Mouse (Mus musculus) intestine, embryonic 15.5 days (tissue): ENCODE results near the gene Arhgef2. TPM values are rescaled to one million over a fixed set of nuclear protein-coding genes. Genes with fewer than 3 reads are reported as not detected.
A peak's percentile ranks its signal among the peaks of the same experiment; 100 is the strongest.

ENCODE experiments used
- ATAC-seq: fragments of 200-750 bp; cut with Nextera tagmentation; 2 replicates; pipeline ENCODE4 v1.8.0; 2017; ENCODE audit warnings: moderate TSS enrichment, moderate library complexity
- H3K27ac ChIP-seq: fragments of 300-500 bp; sonication (generic); 2 replicates; pipeline ENCODE4 v1.5.1; 2015; ENCODE audit warnings: mild to moderate bottlenecking, inconsistent platforms
- H3K27me3 ChIP-seq: fragments of 300-500 bp; sonication (generic); replicated peaks from 2 replicates; pipeline ENCODE4 v1.6.1; 2015; ENCODE audit warnings: inconsistent platforms
- H3K36me3 ChIP-seq: fragments of 300-500 bp; sonication (generic); 2 replicates; pipeline ENCODE4 v1.6.1; 2015; ENCODE audit warnings: inconsistent platforms
- H3K4me1 ChIP-seq: fragments of 300-500 bp; sonication (generic); replicated peaks from 2 replicates; pipeline ENCODE4 v1.6.1; 2015; ENCODE audit warnings: inconsistent platforms
- H3K4me2 ChIP-seq: fragments of 300-500 bp; sonication (generic); replicated peaks from 2 replicates; pipeline ENCODE4 v1.6.1; 2015; ENCODE audit warnings: mild to moderate bottlenecking, inconsistent platforms
- H3K4me3 ChIP-seq: fragments of 300-500 bp; sonication (generic); replicated peaks from 2 replicates; pipeline ENCODE4 v1.5.1; 2015; ENCODE audit warnings: inconsistent platforms
- H3K9ac ChIP-seq: fragments of 300-500 bp; sonication (generic); 2 replicates; pipeline ENCODE4 v1.6.1; 2015; ENCODE audit warnings: inconsistent platforms
- H3K9me3 ChIP-seq: fragments of 300-500 bp; sonication (generic); 2 replicates; pipeline ENCODE4 v1.6.1; 2016; ENCODE audit warnings: inconsistent platforms
- WGBS: fragments of 180-500 bp; shearing (Covaris S2); methylation state at CpG from one replicate; pipeline ENCODE4 v1.1.7; 2015; 5-methylcytosine and 5-hydroxymethylcytosine counted together
- polyA plus RNA-seq: library from polyadenylated mRNA; unstranded; fragments of >200 nt; fragmentation: Nextera tagmentation; extraction: Ambion mirVana; gene quantifications from 2 replicates; pipeline ENCODE4 v1.2.1, GENCODE M21; 2015

Gene Arhgef2
- polyA plus RNA-seq, 1 experiment from 2014 or later: 60.4 TPM

- Histone ChIP-seq H3K4me2 (peak overlapping the region; percentile 79), H3K27ac (peak overlapping the region; percentile 95), H3K4me3 (no peak overlapping the region), H3K27me3 (no peaks in the 10 kb centered on the region), H3K9me3 (no peaks in the 10 kb centered on the region), H3K9ac (peak overlapping the region; percentile 15; the same call in 1 of the 2 replicates), H3K36me3 (peaks cover 9% of the 10 kb centered on the region), H3K4me1 (peaks cover 36% of the 10 kb centered on the region)
- 36% methylated on average over 2 of the region's 2 CpGs for WGBS
- ATAC-seq: no peak
Measured at GRCm38 (mm10) chr3:88624951-88625350, 19.2 kb downstream of the Arhgef2 start.

DNA sequence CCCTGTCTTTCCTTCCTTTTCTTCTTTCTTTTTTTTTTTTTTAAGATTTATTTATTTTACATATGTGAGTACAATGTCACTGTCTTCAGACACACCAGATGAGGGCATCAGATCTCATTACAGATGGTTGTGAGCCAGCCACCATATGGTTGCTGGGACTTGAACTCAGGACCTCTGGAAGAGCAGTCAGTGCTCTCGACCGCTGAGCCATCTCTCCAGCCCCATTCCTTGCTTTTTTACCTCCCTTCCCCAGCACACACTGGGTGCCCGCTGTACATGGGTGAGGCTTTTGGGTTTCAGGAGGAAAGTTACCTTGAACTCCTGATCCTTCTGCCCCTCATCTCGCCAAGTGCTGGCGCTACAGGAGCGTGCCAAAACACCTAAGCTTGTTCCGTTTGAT is 19.8 kb downstream of the Arhgef2 start:
- Histone ChIP-seq H3K27ac (no peak overlapping the region), H3K4me2 (peak overlapping the region; percentile 79; the same call in 1 of the 2 replicates), H3K4me3 (no peak overlapping the region), H3K4me1 (peaks cover 36% of the 10 kb centered on the region), H3K9me3 (no peaks in the 10 kb centered on the region), H3K9ac (no peak overlapping the region; the same call in 1 of the 2 replicates), H3K27me3 (no peaks in the 10 kb centered on the region), H3K36me3 (peaks cover 14% of the 10 kb centered on the region)
- no peak for ATAC-seq
- 87% methylated on average over 7 of the region's 7 CpGs for WGBS

DNA sequence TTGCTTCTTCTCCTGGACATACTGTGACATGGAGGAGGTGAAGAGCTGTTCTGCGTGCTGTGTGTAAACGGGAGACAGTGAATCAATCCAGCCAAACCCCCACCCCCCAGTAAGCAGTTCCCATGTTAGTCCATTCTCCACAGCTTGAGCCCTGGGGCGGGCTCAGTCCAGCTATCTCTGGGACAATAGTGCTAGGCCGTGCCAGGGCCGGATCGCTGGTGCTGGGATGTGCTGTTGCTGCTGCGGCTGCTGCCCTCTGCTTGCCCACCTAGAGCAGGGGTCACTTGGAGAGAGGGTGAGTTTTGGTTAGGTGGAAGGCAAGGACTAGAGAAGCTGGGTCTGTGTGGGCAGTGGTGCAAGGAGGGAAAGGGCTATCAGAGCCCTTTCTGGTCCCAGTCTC is 20.6 kb downstream of the Arhgef2 start:
- no peak for ATAC-seq
- H3K36me3 ChIP-seq: peaks cover 17% of the 10 kb centered on the region
- H3K9me3 ChIP-seq: no peaks in the 10 kb centered on the region
- H3K9ac ChIP-seq: no peak overlapping the region
- 60% methylated on average over 7 of the region's 7 CpGs for WGBS
- no peaks in the 10 kb centered on the region for H3K27me3 ChIP-seq
- H3K4me3 ChIP-seq: no peak overlapping the region
- peaks cover 36% of the 10 kb centered on the region for H3K4me1 ChIP-seq
- H3K4me2 ChIP-seq: no peak overlapping the region
- H3K27ac ChIP-seq: no peak overlapping the region

DNA sequence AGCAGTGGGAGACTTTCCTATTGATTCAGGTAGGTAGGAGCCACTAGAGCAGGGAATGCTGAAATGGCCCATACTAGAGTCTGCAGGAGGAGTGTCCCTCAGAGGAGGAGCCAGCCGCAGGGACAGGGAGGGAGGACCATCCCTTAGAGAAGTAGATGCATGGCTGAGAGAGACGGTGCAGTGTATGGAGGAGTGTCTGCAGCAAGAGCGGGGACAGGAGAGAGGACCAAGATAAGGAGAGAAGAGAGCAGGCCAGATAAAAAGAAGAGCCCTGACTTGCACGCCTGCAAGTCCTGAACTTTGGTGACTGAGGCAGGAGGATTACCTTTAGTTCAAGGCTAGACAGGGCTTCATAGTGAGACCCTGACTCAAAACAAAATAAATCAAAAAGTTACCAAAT is 21.3 kb downstream of the Arhgef2 start:
- Histone ChIP-seq H3K9ac (no peak overlapping the region), H3K4me2 (no peak overlapping the region), H3K9me3 (no peaks in the 10 kb centered on the region), H3K4me1 (peaks cover 36% of the 10 kb centered on the region), H3K36me3 (peaks cover 25% of the 10 kb centered on the region), H3K4me3 (no peak overlapping the region), H3K27ac (no peak overlapping the region), H3K27me3 (no peaks in the 10 kb centered on the region)
- 55% methylated on average over 4 of the region's 4 CpGs for WGBS
- no peak for ATAC-seq

DNA sequence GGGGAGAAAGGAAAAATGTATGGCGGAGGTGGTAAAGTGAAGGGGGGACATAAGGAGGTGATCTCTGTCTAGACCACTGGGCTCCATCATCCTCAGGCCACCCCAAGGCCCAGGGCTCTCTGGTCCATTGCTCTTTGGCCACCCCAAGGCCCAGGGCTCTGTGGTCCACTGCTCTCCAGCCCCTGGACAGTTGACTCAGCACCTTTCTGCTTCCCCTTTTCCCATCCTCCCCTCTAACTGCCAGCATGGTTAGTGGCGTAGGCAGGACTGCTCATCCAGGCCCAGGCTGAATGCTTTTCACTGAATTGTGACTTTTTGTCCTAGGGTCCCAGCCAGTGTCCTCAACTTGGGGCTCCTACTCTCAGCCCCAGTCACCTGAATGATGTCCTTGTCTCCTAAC is 21.8 kb downstream of the Arhgef2 start:
- Histone ChIP-seq H3K9ac (no peak overlapping the region), H3K27ac (no peak overlapping the region), H3K4me3 (no peak overlapping the region), H3K4me1 (peaks cover 33% of the 10 kb centered on the region), H3K27me3 (no peaks in the 10 kb centered on the region), H3K4me2 (no peak overlapping the region), H3K36me3 (peaks cover 29% of the 10 kb centered on the region), H3K9me3 (no peaks in the 10 kb centered on the region)
- ATAC-seq: no peak
- WGBS: 87% methylated on average over 2 of the region's 2 CpGs

DNA sequence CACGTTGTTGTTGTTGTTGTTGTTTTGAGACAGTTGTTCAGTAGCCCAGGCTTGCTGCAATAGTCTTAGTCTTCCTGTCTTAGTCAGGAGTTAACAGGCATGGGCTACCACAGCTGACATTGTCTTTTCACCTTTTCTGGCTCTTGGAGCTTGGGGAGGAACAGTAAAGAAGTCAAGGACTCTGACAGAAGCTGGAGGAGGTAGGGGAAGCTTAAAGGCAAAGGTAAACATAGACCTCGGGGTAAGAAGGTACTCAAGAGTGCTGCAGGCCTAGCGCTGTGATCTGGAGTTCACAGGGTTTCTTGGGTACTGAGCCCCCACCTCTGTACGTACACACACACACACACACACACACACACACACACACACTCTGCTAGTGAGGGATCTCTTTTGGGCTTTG is 23.0 kb downstream of the Arhgef2 start:
- H3K9me3 ChIP-seq: no peaks in the 10 kb centered on the region
- H3K4me1 ChIP-seq: peaks cover 26% of the 10 kb centered on the region
- no peak overlapping the region for H3K9ac ChIP-seq
- ATAC-seq: no peak
- no peaks in the 10 kb centered on the region for H3K27me3 ChIP-seq
- peaks cover 38% of the 10 kb centered on the region for H3K36me3 ChIP-seq
- WGBS: 54% methylated on average over 4 of the region's 4 CpGs
- H3K4me3 ChIP-seq: no peak overlapping the region
- H3K4me2 ChIP-seq: no peak overlapping the region
- 0 out of 2 replicates have a peak overlapping the region, but pooled peaks have one; percentile 13 for H3K27ac ChIP-seq

DNA sequence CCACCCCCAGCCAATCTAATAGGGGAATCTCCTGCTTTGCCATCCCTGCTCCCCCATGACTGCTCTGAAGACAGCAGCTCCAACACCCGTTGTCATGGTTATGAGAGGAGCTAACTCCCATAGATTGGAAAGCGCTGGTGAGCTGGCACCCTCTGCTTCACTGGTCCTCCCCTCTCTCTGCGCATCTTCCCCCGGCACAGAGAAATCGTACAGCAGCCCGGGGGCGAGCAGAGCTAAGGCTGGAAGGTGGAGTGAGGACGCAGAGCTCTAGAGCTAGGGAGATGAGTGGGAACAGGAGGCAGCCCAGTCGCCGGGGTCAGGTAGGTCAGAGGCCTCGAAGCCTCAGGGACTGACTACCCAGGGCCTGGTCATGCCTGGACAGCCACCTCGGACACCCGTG is 23.5 kb downstream of the Arhgef2 start:
- H3K4me2 ChIP-seq: no peak overlapping the region
- H3K9ac ChIP-seq: no peak overlapping the region
- 0 out of 2 replicates have a peak overlapping the region, but pooled peaks have one; percentile 13 for H3K27ac ChIP-seq
- no peaks in the 10 kb centered on the region for H3K27me3 ChIP-seq
- no peak for ATAC-seq
- WGBS: 74% methylated on average over 13 of the region's 13 CpGs
- H3K4me3 ChIP-seq: no peak overlapping the region
- H3K36me3 ChIP-seq: peaks cover 43% of the 10 kb centered on the region
- no peaks in the 10 kb centered on the region for H3K9me3 ChIP-seq
- peaks cover 22% of the 10 kb centered on the region for H3K4me1 ChIP-seq

GRCm38 (mm10) chr3:88630018-88630417 is 24.3 kb downstream of the Arhgef2 start:
- ATAC-seq: no peak
- Histone ChIP-seq H3K9me3 (no peaks in the 10 kb centered on the region), H3K4me3 (no peak overlapping the region), H3K27me3 (no peaks in the 10 kb centered on the region), H3K27ac (0 out of 2 replicates have a peak overlapping the region, but pooled peaks have one; percentile 22), H3K4me1 (peaks cover 14% of the 10 kb centered on the region), H3K36me3 (peaks cover 51% of the 10 kb centered on the region), H3K9ac (no peak overlapping the region), H3K4me2 (no peak overlapping the region)
- WGBS: 80% methylated on average over 9 of the region's 9 CpGs

DNA sequence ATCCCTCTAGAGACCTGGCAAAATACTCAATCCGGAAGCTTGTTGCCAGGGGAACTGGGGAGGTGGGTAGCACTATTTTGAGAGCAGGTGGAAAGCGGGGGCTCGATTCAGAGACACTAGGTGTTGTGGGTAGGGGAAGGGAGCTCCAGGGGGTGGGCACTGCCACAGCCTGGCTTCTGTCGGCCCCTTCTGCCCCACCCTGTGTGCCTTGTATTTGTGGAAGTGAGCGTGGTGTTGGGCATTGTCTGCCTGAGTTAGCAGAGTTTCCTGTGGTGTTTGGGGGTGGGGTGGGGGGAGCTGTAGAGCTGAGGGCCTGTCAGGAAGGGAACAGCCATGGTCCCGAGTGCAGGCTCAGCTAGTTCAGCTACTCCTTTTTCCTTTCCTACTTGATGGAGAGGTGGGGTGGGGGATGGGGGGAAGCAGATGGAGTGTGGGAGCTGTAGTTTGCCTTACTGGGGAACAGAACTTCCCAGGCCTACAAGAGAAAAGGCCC is 25.1 kb downstream of the Arhgef2 start:
- Histone ChIP-seq H3K9me3 (no peaks in the 10 kb centered on the region), H3K4me1 (peaks cover 7% of the 10 kb centered on the region; the same call in 1 of the 2 replicates), H3K9ac (no peak overlapping the region), H3K27me3 (no peaks in the 10 kb centered on the region), H3K36me3 (peaks cover 59% of the 10 kb centered on the region), H3K4me3 (no peak overlapping the region), H3K27ac (no peak overlapping the region), H3K4me2 (no peak overlapping the region)
- 70% methylated on average over 6 of the region's 6 CpGs for WGBS
- 0 out of 2 replicates have a peak, but pooled peaks have one; percentile 23 for ATAC-seq

DNA sequence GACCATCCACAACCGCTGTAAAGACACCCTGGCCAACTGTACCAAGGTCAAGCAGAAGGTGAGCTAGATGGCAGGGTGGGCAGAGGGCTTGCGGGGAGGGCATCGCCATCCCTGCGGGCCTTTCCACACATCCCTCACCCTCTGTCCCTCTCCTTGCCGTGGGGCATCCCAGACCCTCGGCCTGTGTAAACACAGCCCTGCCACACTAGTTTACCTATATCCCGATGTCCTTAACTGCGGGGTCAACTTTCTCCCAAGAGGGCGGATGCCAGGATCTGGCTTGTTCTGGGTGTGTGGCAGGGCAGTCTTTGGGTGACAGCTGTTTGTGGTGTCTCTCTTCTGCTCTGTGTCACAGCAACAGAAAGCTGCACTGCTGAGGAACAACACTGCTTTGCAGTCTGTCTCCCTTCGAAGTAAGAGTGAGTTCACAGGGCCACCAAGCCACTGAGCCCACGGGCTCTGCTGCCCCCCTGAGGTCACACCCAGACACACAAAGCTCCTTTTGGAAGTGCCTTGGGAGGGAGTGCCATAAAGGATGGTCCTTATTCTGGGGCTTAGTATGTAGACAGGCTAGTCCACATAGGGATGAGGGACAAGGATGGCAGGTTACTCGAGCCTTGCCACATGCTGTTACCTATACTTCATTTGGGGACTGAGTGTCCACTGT is 26.3 kb downstream of the Arhgef2 start:
- no peak overlapping the region for H3K9ac ChIP-seq
- no peak overlapping the region for H3K4me3 ChIP-seq
- no peaks in the 10 kb centered on the region for H3K27me3 ChIP-seq
- no peak for ATAC-seq
- H3K9me3 ChIP-seq: 0 out of 2 replicates have a peak, but pooled peaks cover 2% of the 10 kb centered on the region
- no peak overlapping the region for H3K27ac ChIP-seq
- WGBS: 60% methylated on average over 12 of the region's 12 CpGs
- H3K4me2 ChIP-seq: no peak overlapping the region
- peaks cover 71% of the 10 kb centered on the region for H3K36me3 ChIP-seq
- no peaks in the 10 kb centered on the region for H3K4me1 ChIP-seq

DNA sequence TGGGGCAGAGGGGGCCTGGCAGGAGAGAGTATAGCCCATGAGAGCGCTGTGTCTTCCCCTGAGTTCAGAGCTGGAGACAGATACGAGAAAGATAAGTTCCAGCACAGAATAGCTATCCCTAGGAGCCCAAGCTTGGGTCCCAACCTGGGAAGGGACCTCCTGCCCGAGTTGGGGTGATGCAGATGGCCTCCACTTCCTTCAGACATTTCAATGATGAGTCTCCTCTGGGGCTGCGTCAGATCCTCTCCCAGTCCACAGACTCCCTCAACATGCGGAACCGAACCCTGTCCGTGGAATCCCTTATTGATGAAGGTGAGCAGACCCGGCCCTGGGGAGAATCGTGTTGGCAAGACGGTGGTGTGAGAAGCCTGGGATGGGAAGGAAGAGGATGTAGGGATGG is 27.3 kb downstream of the Arhgef2 start:
- 92% methylated on average over 10 of the region's 10 CpGs for WGBS
- ATAC-seq: no peak
- Histone ChIP-seq H3K27me3 (no peaks in the 10 kb centered on the region), H3K36me3 (peaks cover 75% of the 10 kb centered on the region), H3K9me3 (0 out of 2 replicates have a peak, but pooled peaks cover 2% of the 10 kb centered on the region), H3K9ac (no peak overlapping the region), H3K4me1 (no peaks in the 10 kb centered on the region), H3K4me2 (no peak overlapping the region), H3K4me3 (no peak overlapping the region), H3K27ac (no peak overlapping the region)

DNA sequence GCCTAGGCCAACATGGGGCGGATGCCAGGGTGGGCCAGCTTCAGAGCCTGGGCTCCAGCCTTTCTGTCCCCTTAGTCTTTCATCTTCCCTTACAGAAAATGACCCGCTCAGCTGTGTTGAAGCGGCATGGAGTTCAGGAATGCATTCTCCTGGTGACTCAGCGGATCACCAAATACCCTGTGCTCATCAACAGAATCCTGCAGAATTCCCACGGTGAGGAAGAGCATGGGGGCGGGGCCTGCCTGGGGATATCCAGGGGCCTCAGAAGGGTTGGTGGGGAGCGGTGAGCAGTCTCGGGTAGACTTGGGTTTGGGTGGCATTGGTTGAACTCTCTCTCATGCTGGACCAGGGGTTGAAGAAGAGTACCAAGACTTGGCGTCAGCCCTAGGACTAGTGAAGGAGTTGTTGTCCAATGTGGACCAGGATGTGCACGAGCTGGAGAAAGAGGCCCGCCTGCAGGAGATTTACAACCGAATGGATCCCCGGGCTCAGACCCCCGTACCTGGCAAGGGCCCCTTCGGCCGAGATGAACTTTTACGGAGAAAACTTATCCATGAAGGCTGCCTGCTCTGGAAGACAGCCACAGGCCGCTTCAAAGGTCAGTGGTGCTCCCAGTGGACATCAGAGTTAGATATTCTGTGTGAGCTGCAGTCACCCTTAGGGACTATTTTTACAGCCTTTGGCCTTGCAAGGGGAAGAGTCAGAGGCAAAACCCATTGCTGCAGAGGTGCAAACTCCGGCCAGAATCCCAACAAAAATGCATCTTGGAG is 29.9 kb downstream of the Arhgef2 start:
- 88% methylated on average over 19 of the region's 19 CpGs for WGBS

More for the DNA sequence above, 29.9 kb downstream of the Arhgef2 start:
- H3K36me3 ChIP-seq: peaks cover 77% of the 10 kb centered on the region
- no peak overlapping the region for H3K9ac ChIP-seq
- no peaks in the 10 kb centered on the region for H3K4me1 ChIP-seq
- H3K9me3 ChIP-seq: 0 out of 2 replicates have a peak, but pooled peaks cover 2% of the 10 kb centered on the region
- no peak for ATAC-seq
- no peak overlapping the region for H3K4me2 ChIP-seq
- no peak overlapping the region for H3K4me3 ChIP-seq
- H3K27me3 ChIP-seq: no peaks in the 10 kb centered on the region
- no peak overlapping the region for H3K27ac ChIP-seq
